19 mouse cellular contexts compared by ENCODE assay signal in the genomic region with DNA sequence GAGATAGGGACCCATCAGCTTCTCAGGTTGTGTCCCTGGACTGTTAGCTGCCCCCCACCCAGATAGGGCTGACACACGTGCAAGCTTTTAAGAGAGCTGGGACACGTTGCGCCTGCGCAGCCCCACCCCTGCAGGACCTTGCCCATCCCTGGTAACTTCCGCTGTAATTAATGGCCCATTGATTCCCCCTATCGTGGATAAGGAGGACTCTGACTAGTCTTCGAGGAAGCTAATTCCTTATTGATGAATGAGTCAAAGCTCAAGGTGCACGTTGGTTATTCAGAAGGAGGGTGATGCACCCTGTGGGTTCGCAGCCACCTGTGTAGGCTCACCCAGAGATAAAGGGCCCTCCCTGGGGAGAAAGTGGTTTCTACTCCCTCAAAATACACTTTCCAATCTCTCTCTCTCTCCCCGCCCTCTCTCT. TPM values are rescaled to one million over a fixed set of nuclear protein-coding genes. Genes with fewer than 3 reads are reported as not detected.
DNase-seq lines count a peak whose midpoint lies in the region; ATAC-seq and TF ChIP-seq lines count a peak whose summit lies in the region.
"Had no signal": no experiment of that assay in that cellular context is flagged by ENCODE, and none has a peak within 500 bp of the region (broad histone marks: within the 10 kb centered on the region; RNA-seq: fewer than 3 reads in every experiment).

No protein-coding gene starts in this region.

- no peak for DNase-seq in gastrocnemius, adult 2 months
- no peak for DNase-seq in gastrocnemius, postnatal 14 days
- peak; percentile 40 for DNase-seq in thymus, postnatal 4 days
- DNase-seq in thymus, adult 18-20 months: no peak
- DNase-seq in forebrain, embryonic 11.5 days (ENCODE audit: low spot score): no peak
- DNase-seq: cerebellum, adult 9-10 months; forebrain, postnatal 0 days; gastrocnemius, postnatal 10 days; kidney, postnatal 14 days; liver, embryonic 13.5 days; lung, postnatal 10 days; right cerebral cortex, adult 18-20 months had no signal

- H3K4me3 ChIP-seq in gastrocnemius, adult 2 months: no peak overlapping the region
- H3K4me3 ChIP-seq in forebrain, embryonic 11.5 days (ENCODE audit: low read depth, low read length): no peak overlapping the region
- no peak overlapping the region for H3K4me3 ChIP-seq in forebrain, embryonic 15.5 days
- H3K4me3 ChIP-seq: heart, embryonic 10.5 days; liver, embryonic 13.5 days; neural tube, embryonic 15.5 days had no signal

- TF ChIP-seq CTCF in gastrocnemius, adult 2 months (IDR thresholded peaks at IDR 0.05): no peak

- H3K36me3 ChIP-seq in forebrain, embryonic 11.5 days (ENCODE audit: control insufficient read depth, insufficient read depth, low read length): no peaks in the 10 kb centered on the region
- no peaks in the 10 kb centered on the region for H3K36me3 ChIP-seq in forebrain, embryonic 15.5 days
- H3K36me3 ChIP-seq: heart, embryonic 10.5 days; liver, embryonic 13.5 days; neural tube, embryonic 15.5 days had no signal

- H3K4me2 ChIP-seq in forebrain, embryonic 11.5 days (ENCODE audit: low read depth, low read length, severe bottlenecking): no peak overlapping the region
- H3K4me2 ChIP-seq in forebrain, embryonic 15.5 days (replicated peaks): no peak overlapping the region
- H3K4me2 ChIP-seq: liver, embryonic 13.5 days; midbrain, embryonic 11.5 days; neural tube, embryonic 15.5 days had no signal

- ATAC-seq in monocyte, adult 5-6 weeks (replicated peaks; ENCODE audit: insufficient number of reproducible peaks, low FRiP score, low TSS enrichment, poor library complexity, severe bottlenecking): peak; percentile 49
- ATAC-seq in forebrain, embryonic 11.5 days (replicated peaks; ENCODE audit: low FRiP score): no peak
- ATAC-seq in granulocyte monocyte progenitor cell, adult 5-6 weeks (replicated peaks; ENCODE audit: poor library complexity, severe bottlenecking): no peak
- ATAC-seq in forebrain, embryonic 15.5 days (replicated peaks): no peak
- ATAC-seq: forebrain, postnatal 0 days; hindbrain, postnatal 0 days had no signal

- no peaks in the 10 kb centered on the region for H3K27me3 ChIP-seq in forebrain, embryonic 11.5 days (ENCODE audit: control insufficient read depth, insufficient read depth, low read length)
- no peaks in the 10 kb centered on the region for H3K27me3 ChIP-seq in forebrain, embryonic 15.5 days

- no peaks in the 10 kb centered on the region for H3K9me3 ChIP-seq in forebrain, embryonic 11.5 days (ENCODE audit: control insufficient read depth, low read length)
- H3K9me3 ChIP-seq in forebrain, embryonic 15.5 days: no peaks in the 10 kb centered on the region
- H3K9me3 ChIP-seq: heart, embryonic 10.5 days; liver, embryonic 13.5 days; neural tube, embryonic 15.5 days had no signal

- intact Hi-C loops in gastrocnemius, adult 2 months (cut with DNase I): loop anchor here (5.0 kb wide), 1 partner anchor 35 kb away; no protein-coding TSS in a partner anchor
- intact Hi-C loops in gastrocnemius, postnatal 14 days (cut with DNase I; ENCODE audit: low total_unique reads): no loop called here

- WGBS in forebrain, embryonic 11.5 days: 78% methylated on average over 10 of the region's 10 CpGs
- WGBS in forebrain, embryonic 15.5 days: 79% methylated on average over 10 of the region's 10 CpGs

- H3K27ac ChIP-seq in gastrocnemius, adult 2 months: peak overlapping the region; percentile 25; the same call in 1 of the 2 replicates
- no peak overlapping the region for H3K27ac ChIP-seq in forebrain, embryonic 11.5 days (ENCODE audit: low read depth, low read length)
- H3K27ac ChIP-seq in forebrain, embryonic 15.5 days (replicated peaks): no peak overlapping the region
- H3K27ac ChIP-seq: heart, embryonic 10.5 days; hindbrain, postnatal 0 days; liver, embryonic 13.5 days; neural tube, embryonic 15.5 days had no signal

- no peak overlapping the region for H3K9ac ChIP-seq in forebrain, embryonic 11.5 days (ENCODE audit: low read length)
- no peak overlapping the region for H3K9ac ChIP-seq in forebrain, embryonic 15.5 days (replicated peaks)
- H3K9ac ChIP-seq: forebrain, postnatal 0 days; liver, embryonic 13.5 days; neural tube, embryonic 15.5 days had no signal

- H3K4me1 ChIP-seq in forebrain, embryonic 11.5 days (replicated peaks; ENCODE audit: control insufficient read depth, insufficient read depth, low read length): peaks cover 8% of the 10 kb centered on the region; the same call in 1 of the 2 replicates
- H3K4me1 ChIP-seq in forebrain, embryonic 15.5 days: peaks cover 9% of the 10 kb centered on the region

RNA-seq across cellular contexts. Expression of a gene that starts 22.8 kb away (rescaled TPM):
- 10 to 100 TPM in 1 of 2 experiments, 1 to 10 TPM in 1; 1.7 to 10.1 TPM for total RNA-seq in gastrocnemius, adult 2 months (2021)
- 1 to 10 TPM; 2.9 to 3.7 TPM for total RNA-seq in gastrocnemius, postnatal 14 days (2021)
- total RNA-seq in monocyte, adult 5-6 weeks (2017): 67.9 to 84.4 TPM (median 70.9 TPM) in 3 replicates
- 5.4 and 5.9 TPM in 2 replicates for polyA plus RNA-seq in forebrain, embryonic 11.5 days (2014; fragmentation: Nextera tagmentation; extraction: Ambion mirVana)
- total RNA-seq in granulocyte monocyte progenitor cell, adult 5-6 weeks (2014; fragmentation: Nextera tagmentation): 0.41 TPM in 1 of 2 replicates, not detected in the other
- 2.0 and 2.2 TPM in 2 replicates for total RNA-seq in granulocyte monocyte progenitor cell, adult 5-6 weeks (2017)
- 14.2 and 15.1 TPM in 2 replicates for polyA plus RNA-seq in forebrain, embryonic 15.5 days (2015; fragmentation: Nextera tagmentation; extraction: Ambion mirVana)

RNA-seq across cellular contexts. Expression of a gene that starts 39.1 kb away (rescaled TPM):
- 10 to 100 TPM; 17.2 to 18.0 TPM for total RNA-seq in gastrocnemius, adult 2 months (2021)
- total RNA-seq in gastrocnemius, postnatal 14 days (2021): 10 to 100 TPM; 15.6 to 17.1 TPM
- total RNA-seq in monocyte, adult 5-6 weeks (2017): 20.4 to 31.7 TPM (median 30.1 TPM) in 3 replicates
- 43.4 and 45.7 TPM in 2 replicates for polyA plus RNA-seq in forebrain, embryonic 11.5 days (2014; fragmentation: Nextera tagmentation; extraction: Ambion mirVana)
- total RNA-seq in granulocyte monocyte progenitor cell, adult 5-6 weeks (2014; fragmentation: Nextera tagmentation): 43.1 and 44.5 TPM in 2 replicates
- 18.8 and 23.3 TPM in 2 replicates for total RNA-seq in granulocyte monocyte progenitor cell, adult 5-6 weeks (2017)
- polyA plus RNA-seq in forebrain, embryonic 15.5 days (2015; fragmentation: Nextera tagmentation; extraction: Ambion mirVana): 52.9 and 54.3 TPM in 2 replicates
